Mouse (Mus musculus) embryonic facial prominence, embryonic 12.5 days (tissue): ENCODE measurements around the gene Ran. TPM values are rescaled to one million over a fixed set of nuclear protein-coding genes. Genes with fewer than 3 reads are reported as not detected.

Source experiments
- ATAC-seq: fragments of 200-750 bp; cut with Nextera tagmentation; 2 replicates; pipeline ENCODE4 v1.8.0; 2017; ENCODE audit not compliant: insufficient number of reproducible peaks, insufficient read depth, low FRiP score, low TSS enrichment
- H3K27ac ChIP-seq: fragments of 300-500 bp; sonication (generic); 2 replicates; pipeline ENCODE4 v1.5.1; 2016; ENCODE audit warnings: mild to moderate bottlenecking
- H3K27me3 ChIP-seq: fragments of 300-500 bp; sonication (generic); 2 replicates; pipeline ENCODE4 v1.6.1; 2016; ENCODE audit warnings: mild to moderate bottlenecking, moderate library complexity
- H3K36me3 ChIP-seq: fragments of 300-500 bp; sonication (generic); 2 replicates; pipeline ENCODE4 v1.6.1; 2016; ENCODE audit warnings: mild to moderate bottlenecking
- H3K4me1 ChIP-seq: fragments of 300-500 bp; sonication (generic); 2 replicates; pipeline ENCODE4 v1.6.1; 2016
- H3K4me2 ChIP-seq: fragments of 300-500 bp; sonication (generic); replicated peaks from 2 replicates; pipeline ENCODE4 v1.6.1; 2016; ENCODE audit warnings: mild to moderate bottlenecking, moderate library complexity
- H3K4me3 ChIP-seq: fragments of 300-500 bp; sonication (generic); 2 replicates; pipeline ENCODE4 v1.5.1; 2016; ENCODE audit warnings: mild to moderate bottlenecking
- H3K9ac ChIP-seq: fragments of 300-500 bp; sonication (generic); 2 replicates; pipeline ENCODE4 v1.6.1; 2016; ENCODE audit warnings: mild to moderate bottlenecking, moderate library complexity
- H3K9me3 ChIP-seq: fragments of 300-500 bp; sonication (generic); 2 replicates; pipeline ENCODE4 v1.6.1; 2016; ENCODE audit warnings: mild to moderate bottlenecking, moderate library complexity
- WGBS: fragments of 180-500 bp; shearing (Covaris S2); methylation state at CpG from one replicate; pipeline ENCODE4 v1.1.7; 2016; 5-methylcytosine and 5-hydroxymethylcytosine counted together
- polyA plus RNA-seq: library from polyadenylated mRNA; unstranded; fragments of >200 nt; fragmentation: Nextera tagmentation; extraction: Ambion mirVana; gene quantifications from 2 replicates; pipeline ENCODE4 v1.2.1, GENCODE M21; 2016

The Ran gene
- polyA plus RNA-seq, 1 experiment from 2014 or later, result 652 TPM

GRCm38 (mm10) chr5:129049372-129049771, 29.5 kb downstream of the Ran start:
- H3K36me3 ChIP-seq, result no peaks in the 10 kb centered on the region
- no peaks in the 10 kb centered on the region for H3K9me3 ChIP-seq
- no peak overlapping the region for H3K4me3 ChIP-seq
- no peak overlapping the region for H3K4me2 ChIP-seq
- ATAC-seq, result no peak
- no peaks in the 10 kb centered on the region for H3K27me3 ChIP-seq
- WGBS, result 77% methylated on average over 9 of the region's 9 CpGs
- no peak overlapping the region for H3K9ac ChIP-seq
- no peaks in the 10 kb centered on the region for H3K4me1 ChIP-seq
- no peak overlapping the region for H3K27ac ChIP-seq

- Histone ChIP-seq H3K4me3 (no peak overlapping the region), H3K9me3 (no peaks in the 10 kb centered on the region), H3K36me3 (no peaks in the 10 kb centered on the region), H3K27ac (no peak overlapping the region), H3K4me1 (no peaks in the 10 kb centered on the region), H3K4me2 (no peak overlapping the region), H3K9ac (no peak overlapping the region), H3K27me3 (no peaks in the 10 kb centered on the region)
- ATAC-seq, result no peak
- 82% methylated on average over 3 of the region's 3 CpGs for WGBS
These were observed 32.0 kb downstream of the Ran start for GRCm38 (mm10) chr5:129051910-129052309.

- no peaks in the 10 kb centered on the region for H3K27me3 ChIP-seq
- H3K4me3 ChIP-seq, result no peak overlapping the region
- 29% methylated on average over 20 of the region's 20 CpGs for WGBS
- no peak for ATAC-seq
- H3K4me1 ChIP-seq, result no peaks in the 10 kb centered on the region
- no peaks in the 10 kb centered on the region for H3K9me3 ChIP-seq
- no peak overlapping the region for H3K9ac ChIP-seq
- no peak overlapping the region for H3K4me2 ChIP-seq
- no peak overlapping the region for H3K27ac ChIP-seq
- H3K36me3 ChIP-seq, result no peaks in the 10 kb centered on the region
These were observed 32.9 kb downstream of the Ran start for GRCm38 (mm10) chr5:129052636-129053355.

- Histone ChIP-seq H3K4me2 (no peak overlapping the region), H3K9ac (no peak overlapping the region), H3K9me3 (no peaks in the 10 kb centered on the region), H3K27me3 (no peaks in the 10 kb centered on the region), H3K27ac (no peak overlapping the region), H3K4me3 (no peak overlapping the region), H3K4me1 (no peaks in the 10 kb centered on the region), H3K36me3 (no peaks in the 10 kb centered on the region)
- no peak for ATAC-seq
- WGBS, result 83% methylated on average over 9 of the region's 9 CpGs
These were observed 34.9 kb downstream of the Ran start for GRCm38 (mm10) chr5:129054675-129055284.

- Histone ChIP-seq H3K9ac (no peak overlapping the region), H3K27ac (no peak overlapping the region), H3K4me2 (no peak overlapping the region), H3K27me3 (no peaks in the 10 kb centered on the region), H3K9me3 (no peaks in the 10 kb centered on the region), H3K4me3 (no peak overlapping the region), H3K36me3 (no peaks in the 10 kb centered on the region), H3K4me1 (peaks cover 3% of the 10 kb centered on the region; the same call in 1 of the 2 replicates)
- ATAC-seq, result no peak
- WGBS, result 87% methylated on average over 3 of the region's 3 CpGs
These were observed 39.2 kb downstream of the Ran start for GRCm38 (mm10) chr5:129059116-129059515.

- no peak overlapping the region for H3K9ac ChIP-seq
- no peak for ATAC-seq
- WGBS, result 22% methylated on average over 13 of the region's 13 CpGs
- H3K36me3 ChIP-seq, result no peaks in the 10 kb centered on the region
- no peaks in the 10 kb centered on the region for H3K27me3 ChIP-seq
- no peak overlapping the region for H3K4me2 ChIP-seq
- H3K27ac ChIP-seq, result no peak overlapping the region
- no peaks in the 10 kb centered on the region for H3K9me3 ChIP-seq
- H3K4me3 ChIP-seq, result no peak overlapping the region
- peaks cover 3% of the 10 kb centered on the region; the same call in 1 of the 2 replicates for H3K4me1 ChIP-seq
These were observed 41.7 kb downstream of the Ran start for GRCm38 (mm10) chr5:129061579-129061978.

DNA sequence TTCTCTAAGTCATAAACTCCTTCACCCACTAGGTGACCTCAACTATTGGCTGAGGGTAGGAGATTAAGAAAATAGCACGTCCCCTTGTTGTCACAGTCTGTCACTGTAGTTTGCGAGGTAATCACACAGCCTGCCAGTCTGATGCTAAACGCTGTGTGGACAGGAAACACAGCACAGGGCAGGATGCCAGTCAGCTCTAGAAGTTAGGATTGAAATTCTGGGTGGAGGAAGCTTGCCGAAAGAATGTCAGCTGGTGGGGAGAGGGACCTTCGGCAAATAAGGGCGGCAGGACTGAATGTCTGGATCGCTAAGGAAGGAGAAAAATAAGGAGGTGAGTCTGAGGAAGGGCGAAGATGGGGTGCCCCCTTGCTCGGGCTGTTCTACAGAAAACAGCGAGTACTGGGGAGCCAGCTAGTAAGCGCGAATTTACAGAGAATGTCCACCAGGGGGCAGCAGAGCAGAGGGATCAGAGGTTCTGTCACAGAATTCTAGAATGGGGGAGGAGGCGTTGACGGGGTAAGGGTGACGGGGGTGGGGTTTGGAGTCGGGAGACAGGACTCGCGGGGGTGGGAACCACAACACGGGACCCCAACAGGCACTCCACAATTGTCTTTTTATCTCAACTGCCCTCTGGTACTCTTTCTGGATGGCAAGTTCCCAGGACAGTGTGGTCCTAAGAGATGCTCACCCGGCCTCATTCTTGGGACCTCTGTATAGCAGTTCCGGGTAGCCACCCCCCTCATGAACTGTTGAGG, 43.3 kb downstream of the Ran start:
- WGBS, result 14% methylated on average over 21 of the region's 21 CpGs
- H3K4me3 ChIP-seq, result 0 out of 2 replicates have a peak overlapping the region, but pooled peaks have one; percentile 6
- no peak for ATAC-seq
- no peaks in the 10 kb centered on the region for H3K36me3 ChIP-seq
- no peak overlapping the region for H3K27ac ChIP-seq
- H3K9me3 ChIP-seq, result no peaks in the 10 kb centered on the region
- peaks cover 3% of the 10 kb centered on the region; the same call in 1 of the 2 replicates for H3K4me1 ChIP-seq
- H3K9ac ChIP-seq, result no peak overlapping the region
- H3K4me2 ChIP-seq, result peak overlapping the region; percentile 44
- H3K27me3 ChIP-seq, result no peaks in the 10 kb centered on the region

DNA sequence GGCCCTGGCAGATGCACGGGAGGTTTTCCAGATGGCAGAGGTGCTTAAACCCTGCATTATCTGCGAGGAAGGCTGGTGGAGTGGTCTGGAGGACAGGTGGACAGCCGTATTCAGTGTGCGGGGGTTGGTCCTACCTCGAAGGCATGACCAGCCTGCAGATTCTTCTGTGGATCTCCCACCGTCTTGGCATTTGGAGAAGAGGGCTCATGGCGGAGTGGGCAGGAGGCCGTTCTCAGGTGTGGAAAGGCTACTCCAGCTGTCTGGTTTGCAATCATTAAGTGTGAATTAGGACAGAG, 43.9 kb downstream of the Ran start:
- no peaks in the 10 kb centered on the region for H3K36me3 ChIP-seq
- peaks cover 3% of the 10 kb centered on the region; the same call in 1 of the 2 replicates for H3K4me1 ChIP-seq
- WGBS, result 51% methylated on average over 8 of the region's 8 CpGs
- ATAC-seq, result no peak
- H3K9ac ChIP-seq, result no peak overlapping the region
- H3K9me3 ChIP-seq, result no peaks in the 10 kb centered on the region
- H3K4me3 ChIP-seq, result no peak overlapping the region
- H3K27ac ChIP-seq, result no peak overlapping the region
- H3K27me3 ChIP-seq, result no peaks in the 10 kb centered on the region
- H3K4me2 ChIP-seq, result peak overlapping the region; percentile 44

DNA sequence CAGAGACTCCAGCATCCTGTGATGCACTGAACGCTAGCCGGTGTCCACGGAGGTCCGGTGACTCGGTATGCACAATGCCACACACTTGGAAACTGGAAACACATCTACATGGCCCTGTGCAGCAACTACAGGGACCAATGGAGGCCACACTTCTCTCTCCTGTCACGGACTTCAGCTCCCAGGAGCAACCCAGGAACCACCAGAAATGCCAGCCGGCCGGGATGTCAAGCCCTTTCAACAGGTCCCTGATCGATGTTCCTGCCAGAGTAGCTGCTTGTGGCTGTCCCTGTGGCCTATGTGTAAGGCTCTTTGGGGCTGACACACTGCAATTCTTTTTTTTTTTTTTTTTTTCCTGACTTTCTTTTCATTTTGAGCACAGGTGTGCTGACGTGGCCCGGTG, 44.3 kb downstream of the Ran start:
- Histone ChIP-seq H3K9me3 (no peaks in the 10 kb centered on the region), H3K4me1 (peaks cover 3% of the 10 kb centered on the region; the same call in 1 of the 2 replicates), H3K4me2 (no peak overlapping the region), H3K36me3 (no peaks in the 10 kb centered on the region), H3K4me3 (no peak overlapping the region), H3K9ac (no peak overlapping the region), H3K27me3 (no peaks in the 10 kb centered on the region), H3K27ac (no peak overlapping the region)
- ATAC-seq, result no peak
- WGBS, result 75% methylated on average over 11 of the region's 11 CpGs

DNA sequence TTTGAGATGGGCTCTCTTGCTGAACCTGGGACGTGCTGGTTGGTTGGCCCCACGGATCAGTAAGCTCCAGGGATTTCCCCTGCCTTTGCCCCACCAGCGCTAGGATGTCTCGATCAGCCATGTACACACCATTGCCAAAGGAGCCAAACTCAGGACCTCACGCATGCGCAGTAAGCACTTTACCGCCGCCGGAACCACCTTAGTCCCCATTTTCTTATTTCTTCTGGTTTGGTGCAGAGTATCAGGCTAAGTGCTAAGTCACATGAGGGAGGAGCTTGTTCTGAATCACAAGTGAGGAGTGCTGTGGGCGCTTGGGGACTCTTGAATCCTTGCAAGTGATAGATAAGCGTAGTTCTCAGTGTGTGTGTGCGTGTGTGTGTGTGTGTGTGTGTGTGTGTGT, 45.4 kb downstream of the Ran start:
- no peaks in the 10 kb centered on the region for H3K36me3 ChIP-seq
- no peak overlapping the region for H3K27ac ChIP-seq
- no peak overlapping the region for H3K4me2 ChIP-seq
- ATAC-seq, result no peak
- no peak overlapping the region for H3K9ac ChIP-seq
- no peaks in the 10 kb centered on the region for H3K27me3 ChIP-seq
- H3K4me3 ChIP-seq, result no peak overlapping the region
- 79% methylated on average over 12 of the region's 12 CpGs for WGBS
- no peaks in the 10 kb centered on the region for H3K9me3 ChIP-seq
- H3K4me1 ChIP-seq, result peaks cover 3% of the 10 kb centered on the region; the same call in 1 of the 2 replicates

DNA sequence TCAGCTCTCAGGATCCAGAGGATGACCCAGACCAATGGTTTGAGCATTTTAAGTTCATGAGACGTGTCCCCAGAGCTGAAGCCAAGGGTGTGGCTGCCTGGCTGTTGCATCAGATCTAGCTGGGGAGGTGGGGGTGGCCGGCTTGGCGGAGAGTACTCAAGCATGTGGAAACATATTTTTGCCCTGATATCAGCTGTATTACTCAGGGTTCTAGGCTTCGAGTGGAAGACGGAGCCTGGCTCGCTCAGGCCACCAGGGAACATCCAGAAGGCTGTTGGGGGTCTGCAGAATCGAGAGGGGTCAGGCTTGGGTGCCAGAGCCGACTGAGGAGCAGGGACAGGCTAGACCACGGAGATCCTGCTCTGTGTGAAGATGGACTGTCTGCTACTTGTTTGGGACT, 46.1 kb downstream of the Ran start:
- Histone ChIP-seq H3K4me1 (peaks cover 3% of the 10 kb centered on the region; the same call in 1 of the 2 replicates), H3K36me3 (no peaks in the 10 kb centered on the region), H3K4me2 (no peak overlapping the region), H3K27me3 (no peaks in the 10 kb centered on the region), H3K9ac (no peak overlapping the region), H3K4me3 (no peak overlapping the region), H3K27ac (no peak overlapping the region), H3K9me3 (no peaks in the 10 kb centered on the region)
- no peak for ATAC-seq
- WGBS, result 75% methylated on average over 9 of the region's 9 CpGs
